ENCODE assay signal across 8 mouse cellular contexts in genomic region chr6:100011520-100012062, GRCm38 (mm10).
DNase-seq lines count a peak whose midpoint lies in the region; ATAC-seq and TF ChIP-seq lines count a peak whose summit lies in the region.

No protein-coding gene starts in this region.

- no peaks in the 10 kb centered on the region for H3K36me3 ChIP-seq in embryonic facial prominence, embryonic 10.5 days (replicated peaks)
- H3K36me3 ChIP-seq in heart, embryonic 15.5 days: no peaks in the 10 kb centered on the region
- no peaks in the 10 kb centered on the region for H3K36me3 ChIP-seq in kidney, embryonic 15.5 days
- H3K36me3 ChIP-seq in limb, embryonic 14.5 days (ENCODE audit: control insufficient read depth, insufficient read depth, low read length): no peaks in the 10 kb centered on the region
- H3K36me3 ChIP-seq in midbrain, postnatal 0 days (ENCODE audit: insufficient read depth, low read length): no peaks in the 10 kb centered on the region

- 63% methylated on average over 17 of the region's 17 CpGs for WGBS in embryonic facial prominence, embryonic 10.5 days
- WGBS in heart, embryonic 15.5 days: 6% methylated on average over 17 of the region's 17 CpGs
- WGBS in kidney, embryonic 15.5 days: 2% methylated on average over 17 of the region's 17 CpGs
- WGBS in limb, embryonic 14.5 days: 4% methylated on average over 17 of the region's 17 CpGs
- 13% methylated on average over 17 of the region's 17 CpGs for WGBS in midbrain, postnatal 0 days

- H3K27ac ChIP-seq in embryonic facial prominence, embryonic 10.5 days (replicated peaks): no peak overlapping the region
- peak overlapping the region; percentile 52; the same call in 1 of the 2 replicates for H3K27ac ChIP-seq in heart, embryonic 15.5 days
- H3K27ac ChIP-seq in kidney, embryonic 15.5 days: peak overlapping the region; percentile 71
- H3K27ac ChIP-seq in limb, embryonic 14.5 days (replicated peaks; ENCODE audit: low read depth, low read length): no peak overlapping the region
- H3K27ac ChIP-seq in midbrain, postnatal 0 days (ENCODE audit: low read depth, low read length): no peak overlapping the region

- H3K4me3 ChIP-seq in embryonic facial prominence, embryonic 10.5 days: no peak overlapping the region
- 0 out of 2 replicates have a peak overlapping the region, but pooled peaks have one; percentile 9 for H3K4me3 ChIP-seq in heart, embryonic 15.5 days
- H3K4me3 ChIP-seq in kidney, embryonic 15.5 days (replicated peaks): no peak overlapping the region
- H3K4me3 ChIP-seq in limb, embryonic 14.5 days (replicated peaks; ENCODE audit: low read length): no peak overlapping the region
- no peak overlapping the region; the same call in 1 of the 2 replicates for H3K4me3 ChIP-seq in midbrain, postnatal 0 days (ENCODE audit: low read depth, low read length)

- peak; percentile 36 for DNase-seq in adrenal gland, adult 8-10 months
- DNase-seq in embryonic facial prominence, embryonic 10.5 days (ENCODE audit: low spot score): peak; percentile 39
- DNase-seq in limb, embryonic 14.5 days (ENCODE audit: low spot score): peak; percentile 47
- DNase-seq in midbrain, postnatal 0 days (ENCODE audit: low spot score): peak; percentile 78
- DNase-seq in thymus, postnatal 25 days: peak; percentile 31
- no peak for DNase-seq in testis, postnatal 10 days (ENCODE audit: low spot score)

- ATAC-seq in heart, embryonic 15.5 days (replicated peaks; ENCODE audit: insufficient number of reproducible peaks, insufficient read depth, low FRiP score, low read depth): peak; percentile 90
- ATAC-seq in kidney, embryonic 15.5 days (replicated peaks; ENCODE audit: low FRiP score): peak; percentile 79
- peak; percentile 51 for ATAC-seq in limb, embryonic 14.5 days (ENCODE audit: low FRiP score, low read depth)
- peak; percentile 73; the same call in 1 of the 2 replicates for ATAC-seq in midbrain, postnatal 0 days (ENCODE audit: low FRiP score)

- no peak for TF ChIP-seq POLR2A in limb, embryonic 14.5 days (IDR thresholded peaks at IDR 0.05; ENCODE audit: borderline replicate concordance, extremely low read depth, insufficient read depth, insufficient read length)

- H3K4me1 ChIP-seq in embryonic facial prominence, embryonic 10.5 days: peaks cover 18% of the 10 kb centered on the region
- H3K4me1 ChIP-seq in heart, embryonic 15.5 days (replicated peaks): peaks cover 32% of the 10 kb centered on the region
- H3K4me1 ChIP-seq in kidney, embryonic 15.5 days: peaks cover 42% of the 10 kb centered on the region
- H3K4me1 ChIP-seq in limb, embryonic 14.5 days (ENCODE audit: control insufficient read depth, insufficient read depth, low read length): peaks cover 28% of the 10 kb centered on the region
- H3K4me1 ChIP-seq in midbrain, postnatal 0 days (ENCODE audit: insufficient read depth, low read length): peaks cover 8% of the 10 kb centered on the region; the same call in 1 of the 2 replicates

- no peaks in the 10 kb centered on the region for H3K9me3 ChIP-seq in embryonic facial prominence, embryonic 10.5 days
- no peaks in the 10 kb centered on the region for H3K9me3 ChIP-seq in heart, embryonic 15.5 days (replicated peaks)
- H3K9me3 ChIP-seq in kidney, embryonic 15.5 days (replicated peaks): no peaks in the 10 kb centered on the region
- H3K9me3 ChIP-seq in limb, embryonic 14.5 days (ENCODE audit: control insufficient read depth, low read length): no peaks in the 10 kb centered on the region
- no peaks in the 10 kb centered on the region for H3K9me3 ChIP-seq in midbrain, postnatal 0 days (ENCODE audit: low read length)

- peaks cover 49% of the 10 kb centered on the region for H3K27me3 ChIP-seq in embryonic facial prominence, embryonic 10.5 days (replicated peaks; ENCODE audit: low read depth, poor library complexity, severe bottlenecking)
- H3K27me3 ChIP-seq in heart, embryonic 15.5 days: peaks cover 24% of the 10 kb centered on the region
- H3K27me3 ChIP-seq in kidney, embryonic 15.5 days: peaks cover 57% of the 10 kb centered on the region
- H3K27me3 ChIP-seq in limb, embryonic 14.5 days (ENCODE audit: control insufficient read depth, insufficient read depth, low read length): peaks cover 27% of the 10 kb centered on the region
- H3K27me3 ChIP-seq in midbrain, postnatal 0 days (ENCODE audit: insufficient read depth, low read length): 0 out of 2 replicates have a peak, but pooled peaks cover 4% of the 10 kb centered on the region

- no peak for TF ChIP-seq CTCF in midbrain, postnatal 0 days (IDR thresholded peaks at IDR 0.05)

- peak overlapping the region; percentile 43 for H3K4me2 ChIP-seq in heart, embryonic 15.5 days
- H3K4me2 ChIP-seq in kidney, embryonic 15.5 days: peak overlapping the region; percentile 47
- peak overlapping the region; percentile 18 for H3K4me2 ChIP-seq in limb, embryonic 14.5 days (replicated peaks; ENCODE audit: low read depth, low read length, severe bottlenecking)
- peak overlapping the region; percentile 36 for H3K4me2 ChIP-seq in midbrain, postnatal 0 days (ENCODE audit: low read depth, low read length, poor library complexity, severe bottlenecking)

- no peak overlapping the region for H3K9ac ChIP-seq in heart, embryonic 15.5 days
- H3K9ac ChIP-seq in kidney, embryonic 15.5 days: no peak overlapping the region
- no peak overlapping the region for H3K9ac ChIP-seq in limb, embryonic 14.5 days (ENCODE audit: low read depth, low read length, severe bottlenecking)
- H3K9ac ChIP-seq in midbrain, postnatal 0 days (replicated peaks; ENCODE audit: low read length, poor library complexity, severe bottlenecking): no peak overlapping the region

Comparison
In these comparisons a context has a peak if more than half of its experiments do, and no peak if none do; other contexts are left out.
1. H3K27ac ChIP-seq: peak in heart, embryonic 15.5 days (single experiment) and kidney, embryonic 15.5 days (single experiment); none in embryonic facial prominence, embryonic 10.5 days (single experiment), limb, embryonic 14.5 days (single experiment) and midbrain, postnatal 0 days (single experiment).
2. Peak in every context shown above with its lines, with median percentiles within 50 percentile points of each other: ATAC-seq and H3K4me2 ChIP-seq.